Comparison of ENCODE assay signal across 29 mouse cellular contexts in the genomic region with DNA sequence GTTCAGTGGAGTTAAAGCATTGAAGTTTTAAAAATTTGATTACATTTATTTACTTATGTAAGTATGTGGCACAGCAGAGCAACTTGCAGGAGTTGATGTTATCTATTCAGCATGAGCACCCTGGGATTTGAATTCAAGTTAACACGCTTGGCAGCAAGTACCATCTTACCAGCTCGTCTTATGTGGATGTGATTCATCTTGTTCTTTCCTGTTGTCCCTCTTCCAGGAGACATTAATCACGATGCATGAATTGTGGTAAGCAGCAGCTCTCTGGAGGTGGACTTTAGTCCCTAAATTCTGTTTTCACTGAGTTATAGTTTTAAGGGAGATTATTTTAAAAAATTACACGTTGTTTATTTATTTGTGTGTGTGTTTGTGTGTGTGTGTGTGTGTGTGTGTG. TPM values are rescaled to one million over a fixed set of nuclear protein-coding genes. Genes with fewer than 3 reads are reported as not detected.
"Had no signal": no experiment of that assay in that cellular context is flagged by ENCODE, and none has a peak within 500 bp of the region (broad histone marks: within the 10 kb centered on the region; RNA-seq: fewer than 3 reads in every experiment).

No protein-coding gene starts in this region.

- H3K27me3 ChIP-seq: liver, embryonic 15.5 days; lung, embryonic 15.5 days; megakaryocyte, embryonic 14.5 days; midbrain, embryonic 13.5 days; midbrain, embryonic 15.5 days; neural tube, embryonic 13.5 days; neural tube, embryonic 15.5 days had no signal

- H3K9me3 ChIP-seq: liver, embryonic 15.5 days; lung, embryonic 15.5 days; megakaryocyte, embryonic 14.5 days; midbrain, embryonic 13.5 days; midbrain, embryonic 15.5 days; neural tube, embryonic 13.5 days; neural tube, embryonic 15.5 days had no signal

- H3K4me2 ChIP-seq: liver, embryonic 15.5 days; lung, embryonic 15.5 days; midbrain, embryonic 11.5 days; midbrain, embryonic 13.5 days; midbrain, embryonic 15.5 days; neural tube, embryonic 13.5 days; neural tube, embryonic 15.5 days had no signal

- H3K27ac ChIP-seq: liver, embryonic 15.5 days; lung, embryonic 15.5 days; macrophage; midbrain, embryonic 13.5 days; midbrain, embryonic 15.5 days; neural tube, embryonic 13.5 days; neural tube, embryonic 15.5 days had no signal

- DNase-seq: liver, postnatal 0 days; lung, adult 2 months; lung, postnatal 14 days; lung, postnatal 36 days; right cerebral cortex, postnatal 25 days; right cerebral cortex, postnatal 4 days; spleen, adult 18-20 months; thymus, adult 2 months; thymus, postnatal 25 days; thymus, postnatal 4 days had no signal

- H3K9ac ChIP-seq: liver, embryonic 15.5 days; liver, postnatal 0 days; lung, embryonic 15.5 days; midbrain, embryonic 13.5 days; midbrain, embryonic 15.5 days; neural tube, embryonic 13.5 days; neural tube, embryonic 15.5 days had no signal

- H3K4me1 ChIP-seq: liver, embryonic 15.5 days; lung, embryonic 15.5 days; megakaryocyte, embryonic 14.5 days; midbrain, embryonic 13.5 days; midbrain, embryonic 15.5 days; neural tube, embryonic 13.5 days; neural tube, embryonic 15.5 days had no signal

- ATAC-seq: liver, postnatal 0 days; lung, postnatal 0 days had no signal

- H3K4me3 ChIP-seq: liver, embryonic 15.5 days; lung, embryonic 15.5 days; megakaryocyte, embryonic 14.5 days; midbrain, embryonic 13.5 days; midbrain, embryonic 15.5 days; neural tube, embryonic 13.5 days; neural tube, embryonic 15.5 days had no signal

- H3K36me3 ChIP-seq: liver, embryonic 15.5 days; lung, embryonic 15.5 days; midbrain, embryonic 13.5 days; midbrain, embryonic 15.5 days; neural tube, embryonic 13.5 days; neural tube, embryonic 15.5 days had no signal

RNA-seq across cellular contexts. Expression of gene BC030870, which starts 25.3 kb away (rescaled TPM):
- total RNA-seq: megakaryocyte progenitor cell, adult 5-6 weeks; midbrain, postnatal 0 days; monocyte, adult 5-6 weeks had no signal
- polyA plus RNA-seq: liver, embryonic 15.5 days; macrophage; midbrain, embryonic 11.5 days; midbrain, embryonic 13.5 days; neural tube, embryonic 11.5 days; neural tube, embryonic 13.5 days; neural tube, embryonic 15.5 days; testis, adult 2 months; thymus, adult 2 months; urinary bladder, adult 2 months had no signal

RNA-seq across cellular contexts. Expression of gene Gm10663, which starts 29.2 kb away (rescaled TPM):
- total RNA-seq: megakaryocyte progenitor cell, adult 5-6 weeks; midbrain, postnatal 0 days; monocyte, adult 5-6 weeks had no signal
- polyA plus RNA-seq: liver, embryonic 15.5 days; liver, postnatal 0 days; lung, adult 2 months; lung, embryonic 15.5 days; lung, postnatal 0 days; macrophage; midbrain, embryonic 11.5 days; midbrain, embryonic 13.5 days; midbrain, embryonic 15.5 days; midbrain, postnatal 0 days; neural tube, embryonic 11.5 days; neural tube, embryonic 13.5 days; neural tube, embryonic 15.5 days; small intestine, adult 2 months; stomach, embryonic 14.5 days; stomach, embryonic 16.5 days; testis, adult 2 months; thymus, adult 2 months; urinary bladder, adult 2 months had no signal
